In genomic region chr6:121109998-121110603, GRCm38 (mm10) we compare ENCODE assay signal across 8 mouse cellular contexts. TPM values are rescaled to one million over a fixed set of nuclear protein-coding genes. Genes with fewer than 3 reads are reported as not detected.
A peak's percentile ranks its signal among the peaks of the same experiment; 100 is the strongest.
DNase-seq lines count a peak whose midpoint lies in the region; ATAC-seq and TF ChIP-seq lines count a peak whose summit lies in the region.

No protein-coding gene starts in this region.

- no peak for TF ChIP-seq POLR2A in ES-Bruce4 (IDR thresholded peaks at IDR 0.05; ENCODE audit: insufficient read depth, low read length)

- under 1% methylated on average over 35 of the region's 42 CpGs for WGBS in forebrain, embryonic 13.5 days
- WGBS in neural tube, embryonic 15.5 days = under 1% methylated on average over 41 of the region's 42 CpGs

- H3K36me3 ChIP-seq in ES-Bruce4 (ENCODE audit: control insufficient read depth, insufficient read depth, low read length, poor library complexity, severe bottlenecking) = no peaks in the 10 kb centered on the region
- no peaks in the 10 kb centered on the region; the same call in 1 of the 2 replicates for H3K36me3 ChIP-seq in forebrain, embryonic 13.5 days (ENCODE audit: poor library complexity, severe bottlenecking)
- H3K36me3 ChIP-seq in neural tube, embryonic 15.5 days = no peaks in the 10 kb centered on the region

- intact Hi-C loops in heart, postnatal 14 days (cut with DNase I) = loop anchor here (5.0 to 10.0 kb wide), 3 partner anchors 43 to 98 kb away; no protein-coding TSS in a partner anchor

- peak; percentile 96 for ATAC-seq in cerebellum, adult (ENCODE audit: insufficient number of reproducible peaks, low FRiP score, low TSS enrichment)
- ATAC-seq in forebrain, embryonic 13.5 days = peak; percentile 98
- ATAC-seq in neural tube, embryonic 15.5 days (ENCODE audit: low FRiP score) = peak; percentile 96

- DNase-seq in heart, postnatal 14 days = peak; percentile 88 to 91
- peak; percentile 93 for DNase-seq in layer of hippocampus, adult 11-12 months (ENCODE audit: low spot score)
- peak; percentile 90 to 94 for DNase-seq in lung, adult 18-20 months
- peak; percentile 93 for DNase-seq in testis, postnatal 14 days (ENCODE audit: low spot score)

- H3K9me3 ChIP-seq in ES-Bruce4 (replicated peaks; ENCODE audit: control insufficient read depth, insufficient read depth, low read length, poor library complexity, severe bottlenecking) = no peaks in the 10 kb centered on the region
- H3K9me3 ChIP-seq in forebrain, embryonic 13.5 days (replicated peaks) = no peaks in the 10 kb centered on the region
- H3K9me3 ChIP-seq in neural tube, embryonic 15.5 days (replicated peaks) = no peaks in the 10 kb centered on the region

- no peaks in the 10 kb centered on the region for H3K4me1 ChIP-seq in ES-Bruce4 (ENCODE audit: control insufficient read depth, insufficient read depth, low read length)
- H3K4me1 ChIP-seq in forebrain, embryonic 13.5 days = peaks cover 32% of the 10 kb centered on the region
- H3K4me1 ChIP-seq in neural tube, embryonic 15.5 days = peaks cover 60% of the 10 kb centered on the region

- peak overlapping the region; percentile 80 for H3K9ac ChIP-seq in ES-Bruce4 (ENCODE audit: low read depth, poor library complexity, severe bottlenecking)
- H3K9ac ChIP-seq in forebrain, embryonic 13.5 days = peak overlapping the region; percentile 93
- peak overlapping the region; percentile 92 for H3K9ac ChIP-seq in neural tube, embryonic 15.5 days (replicated peaks)

- no peak for TF ChIP-seq EP300 in ES-Bruce4 (IDR thresholded peaks at IDR 0.05; ENCODE audit: insufficient read depth, low read depth, low read length)

- H3K27me3 ChIP-seq in ES-Bruce4 (ENCODE audit: control insufficient read depth, insufficient read depth, low read length, poor library complexity, severe bottlenecking) = no peaks in the 10 kb centered on the region
- H3K27me3 ChIP-seq in forebrain, embryonic 13.5 days = no peaks in the 10 kb centered on the region
- no peaks in the 10 kb centered on the region for H3K27me3 ChIP-seq in neural tube, embryonic 15.5 days (replicated peaks)

- H3K4me2 ChIP-seq in forebrain, embryonic 13.5 days = peak overlapping the region; percentile 82
- peak overlapping the region; percentile 95 for H3K4me2 ChIP-seq in neural tube, embryonic 15.5 days

- no peak for TF ChIP-seq CTCF in ES-Bruce4 (IDR thresholded peaks at IDR 0.05; ENCODE audit: low read depth, low read length)

- no peak overlapping the region for H3K27ac ChIP-seq in ES-Bruce4 (ENCODE audit: insufficient read depth, low read length)
- peak overlapping the region; percentile 80 for H3K27ac ChIP-seq in forebrain, embryonic 13.5 days
- peak overlapping the region; percentile 96 for H3K27ac ChIP-seq in neural tube, embryonic 15.5 days (replicated peaks)

- peak overlapping the region; percentile 86 for H3K4me3 ChIP-seq in ES-Bruce4 (ENCODE audit: low read depth, low read length)
- H3K4me3 ChIP-seq in forebrain, embryonic 13.5 days = peak overlapping the region; percentile 93
- H3K4me3 ChIP-seq in neural tube, embryonic 15.5 days (replicated peaks) = peak overlapping the region; percentile 97

RNA-seq across cellular contexts. Expression of gene Mical3, which starts 20.7 kb away (rescaled TPM):
- polyA plus RNA-seq in ES-Bruce4 (2011; ENCODE audit: insufficient read depth, insufficient read length, low read depth, missing spikeins) = 43.5 and 49.0 TPM in 2 replicates
- 20.9 and 25.5 TPM in 2 replicates for polyA plus RNA-seq in forebrain, embryonic 13.5 days (2015; fragmentation: Nextera tagmentation; extraction: Ambion mirVana)
- total RNA-seq in heart, postnatal 14 days (2021) = 100 to 1,000 TPM; 114 to 124 TPM
- polyA plus RNA-seq in neural tube, embryonic 15.5 days (2015; fragmentation: Nextera tagmentation; extraction: Ambion mirVana) = 30.3 and 35.2 TPM in 2 replicates
